In genomic region chr2:4969083-4969482, GRCm38 (mm10) we compare ENCODE assay signal across 31 mouse cellular contexts. TPM values are rescaled to one million over a fixed set of nuclear protein-coding genes. Genes with fewer than 3 reads are reported as not detected.
"Had no signal": no experiment of that assay in that cellular context is flagged by ENCODE, and none has a peak within 500 bp of the region (broad histone marks: within the 10 kb centered on the region; RNA-seq: fewer than 3 reads in every experiment).

No protein-coding gene starts in this region.

- H3K36me3 ChIP-seq: embryonic facial prominence, embryonic 10.5 days; embryonic facial prominence, embryonic 12.5 days; embryonic facial prominence, embryonic 13.5 days; embryonic facial prominence, embryonic 15.5 days; forebrain, embryonic 10.5 days; forebrain, embryonic 12.5 days; forebrain, embryonic 15.5 days had no signal

- H3K4me3 ChIP-seq: embryonic facial prominence, embryonic 10.5 days; embryonic facial prominence, embryonic 12.5 days; embryonic facial prominence, embryonic 13.5 days; embryonic facial prominence, embryonic 15.5 days; erythroblast, embryonic 14.5 days; forebrain, embryonic 10.5 days; forebrain, embryonic 12.5 days; forebrain, embryonic 13.5 days; forebrain, embryonic 15.5 days; gastrocnemius, adult 2 months; heart, adult 2 months had no signal

- H3K4me2 ChIP-seq: embryonic facial prominence, embryonic 12.5 days; embryonic facial prominence, embryonic 13.5 days; embryonic facial prominence, embryonic 15.5 days; forebrain, embryonic 12.5 days; forebrain, embryonic 13.5 days; forebrain, embryonic 15.5 days had no signal

- H3K9me3 ChIP-seq: embryonic facial prominence, embryonic 10.5 days; embryonic facial prominence, embryonic 12.5 days; embryonic facial prominence, embryonic 13.5 days; embryonic facial prominence, embryonic 15.5 days; forebrain, embryonic 10.5 days; forebrain, embryonic 12.5 days; forebrain, embryonic 13.5 days; forebrain, embryonic 15.5 days had no signal

- H3K4me1 ChIP-seq: embryonic facial prominence, embryonic 12.5 days; embryonic facial prominence, embryonic 13.5 days; embryonic facial prominence, embryonic 15.5 days; forebrain, embryonic 10.5 days; forebrain, embryonic 12.5 days; forebrain, embryonic 13.5 days; forebrain, embryonic 15.5 days had no signal

- H3K27me3 ChIP-seq: embryonic facial prominence, embryonic 12.5 days; embryonic facial prominence, embryonic 13.5 days; embryonic facial prominence, embryonic 15.5 days; forebrain, embryonic 12.5 days; forebrain, embryonic 13.5 days; forebrain, embryonic 15.5 days had no signal

- ATAC-seq: forebrain, embryonic 13.5 days; forebrain, embryonic 14.5 days; forebrain, embryonic 15.5 days; forebrain, embryonic 16.5 days; forebrain, postnatal 0 days had no signal

- DNase-seq: cerebellum, adult 2 months; cerebellum, adult 8-10 months; cerebellum, adult 9-10 months; cerebellum, adult 9-11 months; cerebellum, postnatal 10 days; cerebellum, postnatal 14 days; cerebellum, postnatal 25 days; cerebellum, postnatal 36 days; embryo, embryonic 11 days; forebrain, postnatal 0 days; gastrocnemius, adult 2 months; gastrocnemius, postnatal 10 days; gastrocnemius, postnatal 14 days; gastrocnemius, postnatal 25 days; gastrocnemius, postnatal 36 days; heart, adult 11 months; heart, adult 2 months had no signal

- H3K9ac ChIP-seq: embryonic facial prominence, embryonic 12.5 days; embryonic facial prominence, embryonic 13.5 days; embryonic facial prominence, embryonic 15.5 days; forebrain, embryonic 12.5 days; forebrain, embryonic 13.5 days; forebrain, embryonic 15.5 days; forebrain, postnatal 0 days had no signal

- H3K27ac ChIP-seq: embryonic facial prominence, embryonic 10.5 days; embryonic facial prominence, embryonic 12.5 days; embryonic facial prominence, embryonic 13.5 days; embryonic facial prominence, embryonic 15.5 days; forebrain, embryonic 10.5 days; forebrain, embryonic 12.5 days; forebrain, embryonic 13.5 days; forebrain, embryonic 15.5 days; gastrocnemius, adult 2 months; heart, adult 2 months had no signal

RNA-seq across cellular contexts. Expression of gene Ucma, which starts 6.8 kb away (rescaled TPM):
- total RNA-seq: common myeloid progenitor, adult 5-6 weeks; forebrain, postnatal 0 days; gastrocnemius, adult 2 months; gastrocnemius, postnatal 25 days; gastrocnemius, postnatal 36 days; heart, adult 2 months; heart, adult 8-10 months had no signal
- polyA plus RNA-seq: embryonic facial prominence, embryonic 12.5 days; erythroblast, embryonic 14.5 days; forebrain, embryonic 12.5 days; forebrain, embryonic 15.5 days; forebrain, embryonic 16.5 days had no signal

RNA-seq across cellular contexts. Expression of gene Mcm10, which starts 43.5 kb away (rescaled TPM):
- total RNA-seq: gastrocnemius, adult 8-10 months had no signal
